Mouse (Mus musculus) heart, embryonic 12.5 days (tissue): ENCODE data around the gene Gm15023. TPM values are rescaled to one million over a fixed set of nuclear protein-coding genes. Genes with fewer than 3 reads are reported as not detected.
"Not testable (repeated sequence)": the region's sequence is repeated elsewhere in the genome, so short reads cannot be mapped to it uniquely, and the experiment has no call there.

Experiments
- ATAC-seq: fragments of 200-750 bp; cut with Nextera tagmentation; 2 replicates; pipeline ENCODE4 v1.8.0; 2017; ENCODE audit warnings: moderate TSS enrichment, moderate library complexity; ENCODE audit not compliant: insufficient number of reproducible peaks, low FRiP score
- H3K27ac ChIP-seq: fragments of 300-500 bp; sonication (generic); 2 replicates; pipeline ENCODE4 v1.5.1; 2016; ENCODE audit warnings: mild to moderate bottlenecking, moderate library complexity; ENCODE audit not compliant: poor library complexity, severe bottlenecking
- H3K27me3 ChIP-seq: fragments of 300-500 bp; sonication (generic); replicated peaks from 2 replicates; pipeline ENCODE4 v1.6.1; 2016; ENCODE audit warnings: mild to moderate bottlenecking, moderate library complexity
- H3K36me3 ChIP-seq: fragments of 300-500 bp; sonication (generic); 2 replicates; pipeline ENCODE4 v1.6.1; 2016; ENCODE audit warnings: mild to moderate bottlenecking, moderate library complexity
- H3K4me1 ChIP-seq: fragments of 300-500 bp; sonication (generic); replicated peaks from 2 replicates; pipeline ENCODE4 v1.6.1; 2016; ENCODE audit warnings: mild to moderate bottlenecking
- H3K4me2 ChIP-seq: fragments of 300-500 bp; sonication (generic); 2 replicates; pipeline ENCODE4 v1.6.1; 2016; ENCODE audit warnings: mild to moderate bottlenecking, moderate library complexity
- H3K4me3 ChIP-seq: fragments of 300-500 bp; sonication (generic); 2 replicates; pipeline ENCODE4 v1.5.1; 2016; ENCODE audit warnings: mild to moderate bottlenecking
- H3K9ac ChIP-seq: fragments of 300-500 bp; sonication (generic); 2 replicates; pipeline ENCODE4 v1.6.1; 2016; ENCODE audit warnings: mild to moderate bottlenecking, moderate library complexity
- H3K9me3 ChIP-seq: fragments of 300-500 bp; sonication (generic); replicated peaks from 2 replicates; pipeline ENCODE4 v1.6.1; 2016; ENCODE audit warnings: mild to moderate bottlenecking, moderate library complexity
- WGBS: fragments of 180-500 bp; shearing (Covaris S2); methylation state at CpG from one replicate; pipeline ENCODE4 v1.1.7; 2016; 5-methylcytosine and 5-hydroxymethylcytosine counted together
- polyA plus RNA-seq: library from polyadenylated mRNA; unstranded; fragments of >200 nt; fragmentation: Nextera tagmentation; extraction: Ambion mirVana; gene quantifications from 2 replicates; pipeline ENCODE4 v1.2.1, GENCODE M21; 2016

The Gm15023 gene
- polyA plus RNA-seq: not detected in 2 replicates

- not testable (repeated sequence) for H3K4me1 ChIP-seq
Observed at GRCm38 (mm10) chrX:135177532-135177931, at the start of gene Gm15023. Gene Gm15023 (minus strand): TSS chrX:135177632.

GRCm38 (mm10) chrX:135210436-135211221 lies 33.2 kb upstream of the Gm15023 start, which contains the start of gene Tceal6:
Gene Tceal6 (minus strand): TSS chrX:135210687.
- Histone ChIP-seq H3K4me3 (peak within 1 kb of the TSS; percentile 46), H3K27ac (no peak within 1 kb of the TSS), H3K9me3 (no peaks in the 10 kb centered on the region), H3K4me2 (peak within 1 kb of the TSS; percentile 76), H3K4me1 (no peaks in the 10 kb centered on the region), H3K36me3 (no peaks in the 10 kb centered on the region), H3K27me3 (peaks cover 5% of the 10 kb centered on the region; the same call in 1 of the 2 replicates), H3K9ac (peak within 1 kb of the TSS; percentile 54; the same call in 1 of the 2 replicates)
- ATAC-seq: no peak
- WGBS: 24% methylated on average over 13 of the region's 13 CpGs

More at GRCm38 (mm10) chrX:135177532-135177931, at the start of gene Gm15023:
- WGBS: 89% methylated on average over 3 of the region's 14 CpGs
- not testable (repeated sequence) for ATAC-seq, H3K36me3 ChIP-seq, H3K4me2 ChIP-seq, H3K9ac ChIP-seq, H3K9me3 ChIP-seq, H3K27me3 ChIP-seq, H3K27ac ChIP-seq, H3K4me3 ChIP-seq

- not testable (repeated sequence) for H3K36me3 ChIP-seq, H3K27me3 ChIP-seq, H3K27ac ChIP-seq, H3K9me3 ChIP-seq, H3K4me1 ChIP-seq, ATAC-seq
- H3K4me2 ChIP-seq: peak overlapping the region; percentile 76
- 16% methylated on average over 21 of the region's 21 CpGs for WGBS
- peak overlapping the region; percentile 54; the same call in 1 of the 2 replicates for H3K9ac ChIP-seq
- peak overlapping the region; percentile 46 for H3K4me3 ChIP-seq
Observed at GRCm38 (mm10) chrX:135209773-135210435, 32.5 kb upstream of the Gm15023 start.

- H3K4me3 ChIP-seq, H3K9ac ChIP-seq, H3K36me3 ChIP-seq, H3K27ac ChIP-seq, H3K4me2 ChIP-seq, H3K4me1 ChIP-seq, H3K27me3 ChIP-seq, ATAC-seq, H3K9me3 ChIP-seq: not testable (repeated sequence)
- WGBS: no CpG with 5 or more reads among the region's 6 CpGs
Observed at GRCm38 (mm10) chrX:135189924-135190323, 12.5 kb upstream of the Gm15023 start.

GRCm38 (mm10) chrX:135188661-135189060 lies 11.2 kb upstream of the Gm15023 start:
- not testable (repeated sequence) for ATAC-seq, H3K4me2 ChIP-seq, H3K27me3 ChIP-seq, H3K9ac ChIP-seq, H3K4me3 ChIP-seq, H3K4me1 ChIP-seq, H3K36me3 ChIP-seq, H3K9me3 ChIP-seq, H3K27ac ChIP-seq
- no CpG with 5 or more reads among the region's 3 CpGs for WGBS

Other genes with a start within 250 kb of the Gm15023 start
- gene Nxf2, start 212.9 kb downstream of the Gm15023 start, polyA plus RNA-seq: 0.57 and 0.74 TPM in 2 replicates
- 9.2 and 10.5 TPM in 2 replicates for gene Zmat1, start 168.4 kb downstream of the Gm15023 start, polyA plus RNA-seq
- gene Tceal6, start 33.1 kb upstream of the Gm15023 start, polyA plus RNA-seq: 1.7 and 2.3 TPM in 2 replicates
- gene Pramel3, start 124.7 kb upstream of the Gm15023 start, polyA plus RNA-seq: not detected in 2 replicates
- gene Gm5128, start 195.7 kb upstream of the Gm15023 start, polyA plus RNA-seq: not detected in 2 replicates